Mouse (Mus musculus) neutrophil, adult 59 days (primary cell): Measurements from ENCODE around the gene Cdc42ep5. TPM values are rescaled to one million over a fixed set of nuclear protein-coding genes. Genes with fewer than 3 reads are reported as not detected.

ENCODE experiments used
- total RNA-seq, 2 experiments: library from RNA; stranded (reverse); gene quantifications; 1 replicate in 1 of 2; 2 replicates in 1 of 2; pipeline ENCODE4 v1.2.4; 2023

Gene Cdc42ep5
- not detected for total RNA-seq

GRCm38 (mm10) chr7:4164090-4164910 is at the start of gene Cdc42ep5:
TSS of gene Cdc42ep5 (minus strand) at chr7:4164860.

GRCm38 (mm10) chr7:4150059-4150541 is 14.6 kb downstream of the Cdc42ep5 start, which contains the start of gene Leng9:
TSS of gene Leng9 (minus strand) at chr7:4150374.

DNA sequence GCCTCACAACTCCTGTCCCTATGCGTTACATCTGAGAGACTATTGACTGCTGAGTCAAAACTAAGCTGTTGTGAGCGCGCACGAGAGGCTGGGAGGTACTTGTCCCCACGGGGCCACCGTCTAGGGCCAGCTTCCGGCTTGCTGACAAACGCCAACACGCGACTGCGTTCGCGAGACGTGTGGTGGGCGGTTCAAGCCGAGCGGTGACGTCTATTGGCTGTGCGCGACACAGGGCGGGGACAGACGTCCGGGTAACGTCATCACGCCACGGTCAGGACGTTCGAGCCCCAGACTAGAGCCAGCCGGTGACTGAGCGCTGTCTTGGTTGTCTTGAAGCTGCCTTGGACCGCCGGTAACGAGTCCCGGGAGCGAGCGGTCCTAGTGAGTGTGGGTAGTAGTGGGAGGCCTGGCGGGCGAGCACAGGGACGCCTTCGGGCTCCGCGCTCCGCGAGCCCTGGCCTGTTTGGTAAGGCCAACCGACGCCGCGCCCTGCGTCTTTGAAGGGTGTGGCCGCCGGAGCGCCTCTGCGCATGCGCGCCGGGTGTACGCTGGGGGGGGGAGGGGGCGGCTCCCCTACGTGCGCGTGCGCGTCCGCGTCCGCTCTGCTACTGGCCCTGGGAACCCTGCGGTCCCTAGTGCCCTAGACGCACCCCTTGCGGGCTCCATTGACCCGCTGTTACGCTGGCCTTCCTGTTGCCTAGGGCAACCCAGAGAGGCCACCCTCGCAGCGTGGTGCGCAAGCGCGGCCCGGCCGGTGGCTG is 27.7 kb downstream of the Cdc42ep5 start, which contains the start of gene Leng8:
Gene Leng8, plus strand, starts transcription at position 269 of the 761 bp plus-strand sequence.

DNA sequence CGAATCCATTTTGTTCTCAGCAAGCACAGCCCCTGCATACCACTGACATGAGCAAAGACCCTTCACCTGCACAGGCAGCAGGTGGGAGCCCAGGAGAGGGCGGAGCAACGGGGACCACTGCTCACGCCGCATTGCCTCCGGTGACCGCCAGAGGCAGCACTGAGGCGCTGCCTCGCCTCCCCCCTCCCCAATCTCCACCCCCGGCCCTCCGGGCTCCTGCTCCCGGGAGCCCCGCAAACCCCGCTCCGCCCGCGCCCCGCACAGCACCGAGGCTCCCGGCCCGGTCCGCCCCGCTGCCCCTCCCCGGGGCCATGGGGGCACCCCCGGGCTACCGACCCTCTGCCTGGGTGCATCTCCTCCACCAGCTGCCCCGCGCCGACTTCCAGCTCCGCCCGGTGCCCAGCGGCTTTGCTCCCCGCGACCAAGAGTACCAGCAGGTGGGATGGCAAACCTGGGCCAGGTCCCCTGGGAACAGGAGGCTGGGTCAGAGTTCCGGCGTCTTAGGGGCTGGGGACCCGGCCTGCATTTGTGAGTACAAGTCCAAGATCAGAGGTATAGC is 45.2 kb downstream of the Cdc42ep5 start, which contains the start of gene Ttyh1:
Gene Ttyh1, plus strand, starts transcription at position 65 of the 559 bp plus-strand sequence.

Other genes with a start within 250 kb of the Cdc42ep5 start
- gene Lilra6, start 249.4 kb downstream of the Cdc42ep5 start, total RNA-seq, result 100 to 1,000 TPM; 117 to 121 TPM
- 10 to 100 TPM; 19.1 to 19.4 TPM for gene Lair1, start 101.7 kb downstream of the Cdc42ep5 start, total RNA-seq
- gene Ttyh1, start 45.5 kb downstream of the Cdc42ep5 start, total RNA-seq, result not detected
- gene Leng8, start 27.8 kb downstream of the Cdc42ep5 start, total RNA-seq, result 100 to 1,000 TPM; 212 to 247 TPM
- gene Leng9, start 14.5 kb downstream of the Cdc42ep5 start, total RNA-seq, result 1 to 10 TPM; 4.3 to 5.4 TPM
- under 1 TPM; 0.24 to 0.33 TPM for gene Lilra5, start 72.9 kb upstream of the Cdc42ep5 start, total RNA-seq
- under 1 TPM in 1 of 2 experiments, not detected in 1; 0.38 TPM for gene Ncr1, start 172.9 kb upstream of the Cdc42ep5 start, total RNA-seq
- under 1 TPM; 0.07 to 0.11 TPM for gene Gp6, start 232.9 kb upstream of the Cdc42ep5 start, total RNA-seq